Mouse (Mus musculus) stomach, postnatal 0 days (tissue): ENCODE measurements around the gene C1qtnf5.

ENCODE experiments used
- CTCF ChIP-seq: IDR thresholded peaks from 2 replicates; pipeline ENCODE4 v1.5.1; 2016; ENCODE audit warnings: antibody characterized with exemption, low read depth, mild to moderate bottlenecking, moderate library complexity
- EP300 ChIP-seq: optimal IDR thresholded peaks from 2 replicates; pipeline ENCODE3; 2016; ENCODE audit warnings: antibody characterized with exemption

DNA sequence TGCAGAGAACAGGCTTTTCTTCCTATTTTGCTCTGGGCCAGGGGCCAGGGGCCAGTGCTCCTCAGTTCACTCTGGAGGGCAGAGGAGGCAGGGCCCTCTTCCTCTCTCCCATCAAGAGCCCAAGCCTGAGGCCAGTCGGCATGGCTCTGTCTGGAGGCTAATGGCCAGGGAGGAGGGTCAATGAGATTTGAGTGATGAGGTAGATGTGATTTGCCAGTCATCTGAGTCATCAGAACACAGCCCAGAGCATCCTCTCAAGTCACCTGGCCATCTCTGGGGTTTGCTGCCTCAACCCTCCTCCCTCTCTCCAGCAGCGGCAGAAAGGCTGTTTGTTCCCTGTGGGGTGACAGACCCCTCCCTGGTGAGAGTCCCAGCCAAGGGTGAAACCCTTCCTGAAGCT lies 26.2 kb downstream of the C1qtnf5 start:
- no peak for TF ChIP-seq CTCF
- TF ChIP-seq EP300 = no peak
